In the genomic region with DNA sequence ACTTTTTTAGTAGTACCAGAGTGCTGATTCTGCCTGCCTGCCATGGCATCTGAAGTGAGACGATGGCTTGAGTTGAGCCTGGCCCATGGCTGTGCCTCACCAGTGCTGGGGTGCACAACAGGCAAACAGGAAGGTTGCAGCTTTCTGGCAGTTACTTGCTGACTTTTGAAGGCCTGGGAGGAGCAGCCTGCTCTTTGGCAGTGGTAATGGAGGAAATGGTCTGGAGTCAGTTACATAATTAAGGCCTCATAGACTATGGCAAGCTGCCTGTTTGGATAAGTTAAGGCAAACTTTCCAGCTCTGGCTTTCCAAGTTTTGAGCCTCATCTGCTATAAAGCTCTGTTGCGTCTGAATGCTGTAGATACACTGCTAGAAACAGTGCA, we compare ENCODE assay signal across 8 mouse cellular contexts. TPM values are rescaled to one million over a fixed set of nuclear protein-coding genes. Genes with fewer than 3 reads are reported as not detected.
DNase-seq lines count a peak whose midpoint lies in the region; ATAC-seq lines count a peak whose summit lies in the region.

No protein-coding gene starts in this region.

- 0 out of 2 replicates have a peak, but pooled peaks cover 5% of the 10 kb centered on the region for H3K36me3 ChIP-seq in forebrain, embryonic 13.5 days (ENCODE audit: poor library complexity, severe bottlenecking)
- H3K36me3 ChIP-seq in limb, embryonic 12.5 days: peaks cover 34% of the 10 kb centered on the region
- H3K36me3 ChIP-seq in midbrain, embryonic 12.5 days: 0 out of 2 replicates have a peak, but pooled peaks cover 7% of the 10 kb centered on the region

- intact Hi-C loops in heart, postnatal 36 days (cut with DNase I): no loop called here

- no peaks in the 10 kb centered on the region for H3K27me3 ChIP-seq in forebrain, embryonic 13.5 days
- H3K27me3 ChIP-seq in limb, embryonic 12.5 days: no peaks in the 10 kb centered on the region
- no peaks in the 10 kb centered on the region for H3K27me3 ChIP-seq in midbrain, embryonic 12.5 days

- no peak for ATAC-seq in forebrain, embryonic 13.5 days
- ATAC-seq in limb, embryonic 12.5 days (ENCODE audit: insufficient number of reproducible peaks, insufficient read depth, low FRiP score, low TSS enrichment, low read depth): no peak
- no peak for ATAC-seq in midbrain, embryonic 12.5 days (ENCODE audit: low FRiP score, low read depth)

- peak overlapping the region; percentile 12; the same call in 1 of the 2 replicates for H3K4me3 ChIP-seq in forebrain, embryonic 13.5 days
- no peak overlapping the region for H3K4me3 ChIP-seq in limb, embryonic 12.5 days (replicated peaks)
- no peak overlapping the region for H3K4me3 ChIP-seq in midbrain, embryonic 12.5 days

- H3K9ac ChIP-seq in forebrain, embryonic 13.5 days: peak overlapping the region; percentile 58
- no peak overlapping the region for H3K9ac ChIP-seq in limb, embryonic 12.5 days (replicated peaks)
- peak overlapping the region; percentile 25; the same call in 1 of the 2 replicates for H3K9ac ChIP-seq in midbrain, embryonic 12.5 days (replicated peaks)

- H3K4me1 ChIP-seq in forebrain, embryonic 13.5 days: peaks cover 32% of the 10 kb centered on the region
- H3K4me1 ChIP-seq in limb, embryonic 12.5 days (replicated peaks): peaks cover 31% of the 10 kb centered on the region
- H3K4me1 ChIP-seq in midbrain, embryonic 12.5 days: peaks cover 32% of the 10 kb centered on the region

- peak overlapping the region; percentile 30 for H3K4me2 ChIP-seq in forebrain, embryonic 13.5 days
- peak overlapping the region; percentile 24; the same call in 1 of the 2 replicates for H3K4me2 ChIP-seq in limb, embryonic 12.5 days
- 0 out of 2 replicates have a peak overlapping the region, but pooled peaks have one; percentile 16 for H3K4me2 ChIP-seq in midbrain, embryonic 12.5 days (replicated peaks)

- DNase-seq in urinary bladder, postnatal 14 days (ENCODE audit: low spot score): peak; percentile 55
- DNase-seq in urinary bladder, postnatal 10 days (ENCODE audit: low spot score): no peak
- DNase-seq in heart, postnatal 36 days: peak; percentile 63 to 78
- DNase-seq in testis, postnatal 14 days (ENCODE audit: low spot score): peak; percentile 19
- no peak for DNase-seq in layer of hippocampus, postnatal 36 days

- 82% methylated on average over 2 of the region's 2 CpGs for WGBS in forebrain, embryonic 13.5 days
- WGBS in limb, embryonic 12.5 days: 63% methylated on average over 2 of the region's 2 CpGs
- WGBS in midbrain, embryonic 12.5 days: 86% methylated on average over 2 of the region's 2 CpGs

- no peaks in the 10 kb centered on the region for H3K9me3 ChIP-seq in forebrain, embryonic 13.5 days (replicated peaks)
- no peaks in the 10 kb centered on the region for H3K9me3 ChIP-seq in limb, embryonic 12.5 days
- no peaks in the 10 kb centered on the region for H3K9me3 ChIP-seq in midbrain, embryonic 12.5 days

- H3K27ac ChIP-seq in forebrain, embryonic 13.5 days: peak overlapping the region; percentile 25
- peak overlapping the region; percentile 79 for H3K27ac ChIP-seq in limb, embryonic 12.5 days
- H3K27ac ChIP-seq in midbrain, embryonic 12.5 days (replicated peaks): peak overlapping the region; percentile 60; the same call in 1 of the 2 replicates

RNA-seq across cellular contexts. Expression of a gene that starts 4.4 kb away (rescaled TPM):
- 19.5 and 20.5 TPM in 2 replicates for polyA plus RNA-seq in forebrain, embryonic 13.5 days (2015; fragmentation: Nextera tagmentation; extraction: Ambion mirVana)
- total RNA-seq in heart, postnatal 36 days (2021): 10 to 100 TPM; 28.9 to 37.8 TPM
- 26.3 and 26.8 TPM in 2 replicates for polyA plus RNA-seq in limb, embryonic 12.5 days (2016; fragmentation: Nextera tagmentation; extraction: Ambion mirVana)
- 27.4 and 31.1 TPM in 2 replicates for polyA plus RNA-seq in midbrain, embryonic 12.5 days (2016; fragmentation: Nextera tagmentation; extraction: Ambion mirVana)
- 10 to 100 TPM; 54.7 to 60.4 TPM for total RNA-seq in layer of hippocampus, postnatal 36 days (2021)

RNA-seq across cellular contexts. Expression of a gene that starts 17.5 kb away (rescaled TPM):
- 355 and 370 TPM in 2 replicates for polyA plus RNA-seq in forebrain, embryonic 13.5 days (2015; fragmentation: Nextera tagmentation; extraction: Ambion mirVana)
- 10 to 100 TPM; 33.6 to 35.7 TPM for total RNA-seq in heart, postnatal 36 days (2021)
- 404 and 415 TPM in 2 replicates for polyA plus RNA-seq in limb, embryonic 12.5 days (2016; fragmentation: Nextera tagmentation; extraction: Ambion mirVana)
- 331 and 332 TPM in 2 replicates for polyA plus RNA-seq in midbrain, embryonic 12.5 days (2016; fragmentation: Nextera tagmentation; extraction: Ambion mirVana)
- total RNA-seq in layer of hippocampus, postnatal 36 days (2021): 10 to 100 TPM; 88.7 to 97.5 TPM

RNA-seq across cellular contexts. Expression of a gene that starts 47.5 kb away (rescaled TPM):
- polyA plus RNA-seq in forebrain, embryonic 13.5 days (2015; fragmentation: Nextera tagmentation; extraction: Ambion mirVana): 55.7 and 56.4 TPM in 2 replicates
- 10 to 100 TPM; 79.4 to 89.8 TPM for total RNA-seq in heart, postnatal 36 days (2021)
- polyA plus RNA-seq in limb, embryonic 12.5 days (2016; fragmentation: Nextera tagmentation; extraction: Ambion mirVana): 59.7 and 62.0 TPM in 2 replicates
- polyA plus RNA-seq in midbrain, embryonic 12.5 days (2016; fragmentation: Nextera tagmentation; extraction: Ambion mirVana): 46.9 and 51.1 TPM in 2 replicates
- 10 to 100 TPM; 61.4 to 77.2 TPM for total RNA-seq in layer of hippocampus, postnatal 36 days (2021)

Comparison
In these comparisons a context has a peak if more than half of its experiments do, and no peak if none do; other contexts are left out.
1. DNase-seq: peak in urinary bladder, postnatal 14 days (single experiment), heart, postnatal 36 days (2 of 2) and testis, postnatal 14 days (single experiment); none in urinary bladder, postnatal 10 days (single experiment) and layer of hippocampus, postnatal 36 days (0 of 2).
2. H3K27ac ChIP-seq: peak in every context shown above with its lines; median percentile 79 in limb, embryonic 12.5 days; 60 in midbrain, embryonic 12.5 days; 25 in forebrain, embryonic 13.5 days.
3. Peak in every context shown above with its lines, with median percentiles within 50 percentile points of each other: H3K4me2 ChIP-seq.